Mouse (Mus musculus): ENCODE data around the gene Atg4c.

Atg4c gene

DNA sequence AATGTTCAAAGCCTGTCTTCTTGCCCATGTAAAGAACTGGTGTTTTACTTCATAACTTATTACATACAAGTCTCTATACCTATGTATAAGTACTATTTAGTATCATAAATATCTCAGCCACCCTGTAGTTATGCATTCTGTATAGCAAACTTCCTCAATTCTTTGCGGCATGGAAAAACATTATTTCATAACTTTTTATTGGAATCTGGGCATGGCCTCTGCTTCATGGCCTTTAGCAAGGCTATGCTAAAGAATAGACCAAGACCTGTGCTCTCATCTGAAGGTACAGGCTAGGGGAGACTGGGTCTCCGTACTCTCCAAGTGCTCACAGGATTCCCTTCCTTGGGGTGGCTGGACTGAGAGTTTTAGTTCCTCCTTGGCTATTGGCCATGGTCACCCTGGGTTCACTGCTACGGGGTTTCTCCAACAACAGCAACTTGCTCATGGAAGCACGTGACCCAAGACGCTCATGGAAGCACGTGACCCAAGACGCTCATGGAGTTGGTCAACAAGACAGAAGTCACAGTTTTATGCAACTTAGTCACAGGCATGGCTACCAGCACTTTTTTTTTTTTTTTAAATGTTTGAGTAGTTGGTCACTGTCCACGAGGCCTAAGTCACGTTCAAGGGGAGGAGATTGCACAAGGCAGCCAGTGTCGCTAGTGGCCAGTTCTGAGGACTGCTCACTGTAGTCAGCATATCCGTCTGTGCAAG, 7.2 kb upstream of the Atg4c start:
- in situ Hi-C loops (cut with MboI), result no loop called here

DNA sequence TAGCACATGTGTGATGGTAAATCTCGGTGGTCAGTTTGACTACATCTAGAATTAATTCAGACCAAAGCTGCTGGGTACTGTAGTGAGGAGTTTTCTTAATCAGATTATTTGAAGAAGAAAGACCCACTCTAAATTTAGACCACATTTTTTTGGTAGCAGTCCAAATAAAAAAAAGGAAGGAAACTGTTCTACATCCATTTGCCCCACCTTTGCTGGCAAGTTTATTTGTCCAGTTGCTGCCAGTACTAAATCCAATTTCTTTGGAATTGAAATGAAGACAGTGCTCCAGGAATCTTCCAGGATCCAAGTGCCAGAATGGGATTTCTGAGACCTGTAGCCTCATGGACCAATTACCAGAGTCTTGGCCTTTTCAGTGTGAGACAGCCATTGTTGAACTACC, 1.1 kb upstream of the Atg4c start:
- in situ Hi-C loops (cut with MboI), result loop anchor here (10.0 kb wide), 1 partner anchor 268 kb away; the partner anchor contains the start of gene Usp1

DNA sequence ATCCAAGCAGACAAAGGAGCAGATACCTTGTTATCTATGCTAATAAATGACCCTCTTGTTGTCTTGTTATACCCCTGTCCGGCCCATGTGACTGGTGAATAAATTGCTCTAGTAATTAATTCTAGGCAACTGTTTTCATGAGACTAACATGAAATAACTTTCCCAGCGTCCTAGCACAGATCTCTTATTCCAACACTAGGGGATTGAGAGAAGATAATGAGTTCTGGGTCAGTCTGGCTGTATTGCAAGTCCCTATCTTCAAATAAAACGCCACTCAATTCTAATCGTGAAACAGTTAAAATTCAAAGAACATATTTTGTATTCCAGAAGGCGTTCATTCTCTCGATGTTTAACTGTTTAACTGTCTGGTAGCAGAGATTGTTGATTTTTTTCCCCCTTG, 520 bp upstream of the Atg4c start:
- in situ Hi-C loops (cut with MboI), result loop anchor here (10.0 kb wide), 1 partner anchor 268 kb away; the partner anchor contains the start of gene Usp1

DNA sequence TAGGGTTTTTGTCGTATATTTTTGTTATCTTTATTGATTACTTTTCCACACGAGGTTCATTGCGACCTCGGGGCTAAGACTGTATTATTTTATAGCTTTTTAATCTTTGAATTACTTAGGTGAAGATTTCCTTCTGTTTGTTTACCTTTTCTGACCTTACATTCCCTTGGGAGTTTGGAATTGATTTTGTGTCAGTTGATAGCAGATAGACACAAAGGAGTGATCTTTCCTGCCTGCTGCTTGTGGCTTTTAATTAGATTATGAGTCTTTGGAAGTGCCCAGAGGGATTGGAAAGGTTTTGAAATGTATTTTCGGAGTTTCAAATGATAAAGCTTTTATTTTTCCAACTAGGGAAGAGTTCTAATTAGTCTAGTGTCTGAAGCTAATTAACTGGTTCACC, 1.1 kb downstream of the Atg4c start:
- in situ Hi-C loops (cut with MboI), result loop anchor here (10.0 kb wide), 1 partner anchor 270 kb away; the partner anchor contains the start of gene Usp1

DNA sequence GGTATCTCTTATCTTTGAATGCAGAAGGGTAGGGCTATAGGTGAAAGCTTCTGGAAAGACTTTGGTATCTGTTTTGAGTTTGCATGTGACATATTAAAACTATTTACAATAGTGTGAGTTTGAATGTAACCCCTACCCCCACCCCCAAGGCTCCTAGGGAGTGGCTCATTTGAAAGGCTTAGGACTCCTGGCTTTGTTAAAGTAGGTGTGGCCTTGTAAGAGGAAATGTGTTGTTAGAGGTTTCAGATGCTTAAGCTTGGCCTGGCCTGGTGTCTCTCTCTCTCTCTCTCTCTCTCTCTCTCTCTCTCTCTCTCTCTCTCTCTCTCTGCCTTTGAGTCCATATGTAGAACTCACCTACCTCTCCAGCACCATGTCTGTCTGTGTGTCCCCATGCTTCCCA, 5.0 kb downstream of the Atg4c start:
- in situ Hi-C loops (cut with MboI), result loop anchor here (10.0 kb wide), 1 partner anchor 274 kb away; the partner anchor contains the start of gene Usp1

DNA sequence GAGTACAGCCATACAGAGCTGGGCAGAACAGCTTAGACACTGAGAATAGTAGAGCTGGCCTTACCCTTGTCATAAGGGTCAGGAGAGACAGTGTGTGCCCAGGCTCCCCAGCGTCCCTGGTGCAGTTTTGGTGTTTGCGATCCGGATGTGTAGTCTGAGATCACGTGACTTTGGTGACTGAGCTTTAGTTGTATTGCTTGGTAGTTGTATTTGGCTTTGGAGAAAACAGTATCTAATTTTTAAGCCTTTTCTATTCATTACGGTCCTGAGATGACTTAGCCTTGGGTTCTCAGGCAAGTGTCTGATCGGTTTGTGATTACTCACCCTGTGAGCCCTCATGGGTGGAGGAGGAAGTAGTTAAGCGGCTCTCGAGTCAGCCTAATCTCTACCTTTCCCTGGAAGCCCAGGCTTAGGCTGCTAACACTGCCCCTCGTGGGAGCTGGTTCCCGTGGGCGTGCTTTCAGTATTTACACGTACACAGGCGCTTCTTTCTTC, 6.1 kb downstream of the Atg4c start:
- in situ Hi-C loops (cut with MboI), result loop anchor here (10.0 kb wide), 1 partner anchor 275 kb away; the partner anchor contains the start of gene Usp1

DNA sequence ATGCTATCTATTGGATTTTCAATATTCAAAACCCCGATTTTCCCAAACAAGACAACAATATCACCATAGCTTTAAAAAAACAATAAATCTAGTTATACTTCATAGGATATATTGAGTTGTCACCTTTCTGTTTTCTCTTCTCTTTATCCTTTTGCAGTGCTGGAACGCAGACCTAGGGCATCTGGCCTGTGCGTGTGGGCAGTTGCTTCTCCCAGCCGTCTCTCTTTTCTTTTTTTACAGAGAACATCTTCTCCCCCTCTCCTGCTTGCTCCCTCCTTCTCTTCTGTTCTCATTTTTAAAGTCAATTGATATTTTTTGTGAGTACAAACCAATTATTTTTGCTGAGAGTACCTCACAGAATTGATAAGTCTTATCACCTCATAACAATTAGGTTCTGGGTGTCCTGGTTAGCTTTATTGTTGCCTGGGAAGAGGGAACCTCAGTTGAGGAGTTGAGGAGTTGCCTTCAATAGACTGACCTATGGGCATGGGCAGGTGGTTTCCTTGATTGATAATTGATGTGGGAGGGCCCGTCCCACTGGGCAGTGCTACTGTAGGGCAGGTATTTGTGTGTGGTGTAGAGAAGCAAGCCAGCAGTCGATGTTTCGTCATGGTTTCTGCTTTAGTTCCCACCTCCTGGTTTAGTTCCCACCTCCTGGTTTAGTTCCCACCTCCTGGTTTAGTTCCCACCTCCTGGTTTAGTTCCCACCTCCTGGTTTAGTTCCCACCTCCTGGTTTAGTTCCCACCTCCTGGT, 6.8 kb downstream of the Atg4c start:
- in situ Hi-C loops (cut with MboI), result no loop called here

DNA sequence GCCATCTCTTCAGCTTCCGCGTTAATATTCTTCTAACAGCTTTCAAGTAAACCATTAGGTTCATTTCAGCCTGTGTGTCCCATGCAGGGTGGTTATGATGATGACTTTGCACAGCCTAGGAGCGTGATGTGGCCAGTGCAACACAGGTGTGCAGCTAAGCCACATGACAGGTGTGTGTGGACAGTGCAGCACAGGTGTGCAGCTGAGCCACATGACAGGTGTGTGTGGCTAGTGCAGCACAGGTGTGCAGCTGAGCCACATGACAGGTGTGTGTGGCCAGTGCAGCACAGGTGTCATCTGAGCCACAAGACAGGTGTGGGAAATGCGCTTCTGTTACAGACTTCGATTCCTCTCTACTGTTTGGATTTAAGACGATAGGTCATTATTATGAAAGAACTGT, 12.0 kb downstream of the Atg4c start:
- in situ Hi-C loops (cut with MboI), result no loop called here

DNA sequence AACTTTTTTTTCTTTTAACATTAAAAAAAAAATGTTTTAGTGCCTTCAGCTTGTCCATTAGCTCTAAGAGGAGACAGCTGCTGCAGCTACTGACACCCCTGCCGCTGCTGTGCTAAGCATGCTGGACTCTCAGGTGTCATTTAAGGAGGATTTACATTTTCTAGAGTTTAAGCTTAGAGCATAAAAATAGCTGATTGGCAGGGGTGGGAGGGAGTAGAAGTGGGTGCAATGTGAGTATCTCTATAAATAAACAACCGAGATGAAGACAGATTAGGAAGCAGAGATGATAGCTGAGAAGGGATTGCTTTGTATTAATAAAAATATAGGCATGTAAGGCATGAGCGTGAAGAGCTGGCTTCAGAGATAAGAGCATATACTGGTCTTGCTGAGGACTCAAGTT, 12.6 kb downstream of the Atg4c start:
- in situ Hi-C loops (cut with MboI), result no loop called here

DNA sequence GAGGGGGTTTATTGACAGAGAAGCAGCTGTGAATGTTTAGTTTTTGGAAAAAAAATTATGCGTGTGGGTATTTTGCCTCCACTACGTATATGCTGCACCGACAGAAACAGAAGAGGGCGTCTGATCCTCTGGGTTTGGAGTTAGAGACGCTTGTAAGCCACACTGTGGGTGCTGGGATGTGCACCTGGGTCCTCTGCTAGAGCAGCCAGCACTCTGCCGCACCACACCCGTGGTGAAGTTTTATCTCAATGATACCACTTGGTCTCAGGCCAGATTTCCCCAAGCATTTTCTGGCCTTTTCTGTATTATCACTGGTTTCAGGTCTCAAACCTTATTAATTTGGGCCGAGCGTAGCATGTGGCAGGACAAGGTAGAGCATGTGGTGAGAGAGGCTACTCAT, 16.4 kb downstream of the Atg4c start:
- in situ Hi-C loops (cut with MboI), result no loop called here

DNA sequence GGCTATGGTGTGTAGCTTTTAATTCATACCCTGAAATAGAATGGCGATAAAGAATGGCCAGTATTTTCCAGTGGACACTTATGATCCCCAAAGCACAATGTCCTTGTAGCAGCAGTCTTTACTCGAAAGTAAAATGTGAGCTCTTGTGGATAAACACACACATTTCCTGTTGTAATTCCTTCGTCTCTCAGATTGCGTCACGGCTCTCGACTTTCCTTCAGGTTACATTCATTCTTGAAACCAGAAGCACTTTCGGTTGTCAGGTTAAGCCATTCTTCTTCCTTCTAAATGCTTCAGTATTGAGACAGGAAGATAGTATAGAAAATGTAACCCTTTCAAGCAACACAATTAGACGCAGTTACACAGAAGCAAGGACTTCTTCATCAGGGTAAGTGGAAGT, 17.9 kb downstream of the Atg4c start:
- in situ Hi-C loops (cut with MboI), result no loop called here

DNA sequence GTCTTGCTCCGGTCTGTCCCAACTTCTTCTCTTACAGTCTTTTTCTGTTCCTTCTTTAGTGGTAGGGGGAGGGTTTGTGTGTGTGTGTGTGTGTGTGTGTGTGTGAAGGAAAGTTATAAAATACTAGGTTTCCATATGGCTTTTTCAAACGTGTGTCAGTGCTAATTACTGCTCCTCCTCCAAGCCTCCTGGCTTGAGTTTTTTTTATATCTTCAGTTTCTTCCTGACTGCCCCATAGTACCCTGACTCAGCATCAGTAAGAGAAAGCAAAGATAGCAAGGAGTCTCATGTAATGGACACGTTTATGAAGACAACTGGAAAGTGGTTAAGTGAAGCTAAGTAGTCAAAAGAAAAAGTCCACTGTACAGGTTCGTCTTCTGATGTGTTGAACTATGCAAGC, 19.4 kb downstream of the Atg4c start:
- in situ Hi-C loops (cut with MboI), result no loop called here

DNA sequence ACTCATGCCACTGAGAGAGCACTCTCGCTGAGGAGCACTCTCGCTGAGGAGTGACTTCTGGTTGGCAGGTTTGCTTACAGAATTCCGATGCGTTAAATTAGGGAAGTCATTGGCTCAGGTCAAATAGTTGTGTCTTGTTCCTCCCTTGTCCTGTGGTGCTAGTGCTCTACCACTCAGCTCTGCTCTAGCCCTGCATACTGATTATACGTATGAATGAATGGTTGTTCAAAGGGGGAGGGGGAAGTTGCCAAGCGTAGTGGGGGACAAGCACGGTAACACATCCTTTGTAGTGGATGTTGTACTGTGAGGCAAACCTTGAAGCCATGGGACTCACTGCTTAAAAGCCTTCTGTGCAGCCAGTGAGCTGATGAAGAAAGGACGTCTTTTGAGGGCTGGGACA, 28.5 kb downstream of the Atg4c start:
- in situ Hi-C loops (cut with MboI), result no loop called here

DNA sequence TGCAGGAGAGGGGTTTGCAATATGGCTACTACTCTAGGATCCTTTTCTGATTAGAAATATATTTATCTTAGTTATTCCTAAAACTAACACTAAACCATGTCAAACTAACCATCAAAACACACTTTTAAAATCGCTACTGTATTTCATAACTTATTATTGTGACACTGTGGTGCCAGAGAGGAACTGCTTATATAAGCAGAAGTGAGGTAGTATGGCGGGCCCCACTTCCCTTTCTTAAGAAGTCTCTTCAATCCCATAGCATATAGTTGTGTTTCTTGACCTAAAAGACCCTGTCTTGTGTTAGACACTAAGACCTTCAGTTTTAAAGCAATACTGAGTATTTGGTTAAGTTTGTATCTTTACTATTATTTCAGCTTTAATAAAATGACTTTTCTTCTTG, 31.1 kb downstream of the Atg4c start:
- in situ Hi-C loops (cut with MboI), result no loop called here

DNA sequence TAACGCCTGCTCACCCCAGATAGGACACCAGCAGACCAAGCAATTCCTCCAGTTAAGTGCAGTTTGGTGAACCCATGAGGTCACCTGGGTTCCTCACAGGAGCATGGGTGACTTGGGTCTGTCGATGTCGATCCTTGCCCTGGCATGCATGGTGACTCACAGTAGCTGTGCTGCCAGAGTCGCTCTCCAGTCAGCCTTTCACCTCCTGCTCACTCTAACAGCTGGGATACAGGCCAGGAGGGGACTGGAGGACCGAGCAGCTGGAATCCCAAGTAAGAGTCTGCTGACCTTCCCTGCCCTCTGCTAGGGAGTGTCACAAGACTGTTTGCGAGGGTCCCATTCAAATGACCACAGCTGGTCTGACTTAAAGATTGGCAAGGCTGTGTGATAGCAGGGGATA, 33.5 kb downstream of the Atg4c start:
- in situ Hi-C loops (cut with MboI), result no loop called here

DNA sequence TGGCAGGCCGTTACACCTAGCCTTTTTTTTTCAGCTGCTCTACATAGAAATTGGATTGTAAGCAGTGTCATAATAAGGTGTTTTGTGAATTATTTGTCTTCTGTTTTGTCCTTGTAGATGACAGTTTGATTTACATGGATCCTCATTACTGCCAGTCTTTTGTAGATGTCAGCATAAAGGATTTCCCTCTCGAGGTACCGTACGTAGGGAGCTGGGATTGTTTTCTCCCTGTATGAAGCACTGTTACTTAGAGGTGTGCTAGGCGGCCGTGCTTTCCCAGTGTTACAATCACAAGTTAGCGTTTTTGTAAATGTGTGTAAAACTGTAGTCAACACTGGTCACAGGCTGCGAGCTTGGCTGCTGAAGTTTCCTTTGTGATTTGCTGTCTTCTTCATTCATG, 35.6 kb downstream of the Atg4c start:
- in situ Hi-C loops (cut with MboI), result no loop called here

DNA sequence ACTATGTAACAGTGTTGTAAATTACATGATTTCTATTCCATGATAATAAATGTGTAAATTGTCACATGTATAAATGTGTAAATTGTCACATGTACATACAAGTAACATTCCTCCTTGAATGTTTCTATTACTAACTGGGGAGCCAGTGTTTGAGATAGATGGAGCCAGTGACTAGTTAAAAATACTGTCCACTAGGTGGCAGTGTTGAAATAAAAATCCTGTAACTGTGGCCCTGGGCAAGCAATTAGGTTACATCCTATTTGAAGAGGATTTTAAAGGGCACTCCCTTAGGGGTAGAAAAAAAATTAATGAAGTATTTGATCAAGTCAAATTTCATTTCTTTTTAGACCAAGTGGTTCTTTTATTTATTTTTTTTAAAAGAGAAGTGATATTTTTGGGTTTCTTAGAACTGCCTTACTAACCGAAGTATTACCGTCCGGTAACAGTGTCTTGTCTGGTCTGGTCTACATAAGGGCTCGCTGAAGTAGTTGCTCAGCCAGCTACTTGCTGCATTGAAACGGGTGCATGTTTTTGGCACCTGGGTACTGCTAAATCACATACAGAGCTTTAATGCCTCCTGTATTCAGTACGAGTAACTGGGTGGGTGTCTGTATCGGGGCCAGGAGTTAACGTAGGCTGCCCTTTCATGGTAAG, 41.6 kb downstream of the Atg4c start:
- in situ Hi-C loops (cut with MboI), result no loop called here

DNA sequence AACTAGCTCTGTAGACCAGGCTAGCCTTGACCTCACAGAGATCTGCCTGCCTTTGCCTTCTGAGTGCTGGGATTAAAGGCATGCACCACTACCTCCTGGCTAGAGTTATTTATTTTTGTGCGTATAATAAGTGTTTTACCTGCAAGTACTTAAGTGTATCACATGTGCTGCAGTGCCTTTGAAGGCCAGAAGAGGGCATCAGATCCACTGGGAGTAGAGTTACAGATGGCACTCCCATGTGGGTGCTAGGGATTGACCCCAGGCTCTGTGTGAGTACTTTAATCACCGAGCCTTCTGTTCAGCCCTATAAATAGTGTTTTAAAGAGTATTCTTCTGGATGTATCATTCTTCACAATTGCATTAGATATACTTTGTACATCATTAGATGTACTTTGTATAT, 44.6 kb downstream of the Atg4c start:
- in situ Hi-C loops (cut with MboI), result no loop called here

DNA sequence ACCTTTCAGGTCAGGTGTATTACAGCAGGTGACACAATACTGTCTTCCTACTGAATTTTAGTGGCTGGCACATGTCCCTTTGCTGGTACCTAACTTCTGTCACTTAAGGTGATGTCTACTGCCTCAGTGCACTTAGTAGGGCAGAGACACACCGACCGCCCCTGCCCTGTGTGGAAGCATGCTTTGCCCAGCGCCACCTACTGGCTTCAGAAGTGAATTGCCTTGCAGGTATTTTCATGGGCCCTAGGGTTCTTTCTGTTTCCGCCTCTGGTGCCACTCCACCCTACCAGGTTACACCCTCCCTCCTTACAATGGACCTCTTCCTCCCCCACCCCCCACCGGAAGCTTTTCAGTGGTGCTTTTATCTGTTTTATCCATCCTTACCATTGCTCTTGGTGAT, 47.9 kb downstream of the Atg4c start:
- in situ Hi-C loops (cut with MboI), result no loop called here

DNA sequence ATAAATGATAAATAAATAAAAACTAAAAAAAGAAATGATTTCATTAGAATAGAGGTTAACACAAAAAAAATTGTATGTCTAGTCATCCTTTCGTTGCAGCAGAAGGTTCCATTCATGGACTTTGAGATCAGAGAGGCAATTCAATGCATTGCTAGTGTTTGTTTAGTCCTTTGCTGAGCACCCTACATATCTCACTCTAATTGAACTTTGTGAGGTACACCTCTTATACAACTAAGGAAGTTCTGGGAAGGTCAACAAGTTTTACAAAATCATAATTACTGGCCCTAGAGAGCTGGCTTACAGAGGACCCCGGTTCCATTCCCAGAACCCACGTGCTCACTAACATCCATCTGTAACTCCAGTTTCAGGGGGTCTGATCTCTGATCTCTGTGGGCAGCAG, 55.6 kb downstream of the Atg4c start:
- in situ Hi-C loops (cut with MboI), result no loop called here

DNA sequence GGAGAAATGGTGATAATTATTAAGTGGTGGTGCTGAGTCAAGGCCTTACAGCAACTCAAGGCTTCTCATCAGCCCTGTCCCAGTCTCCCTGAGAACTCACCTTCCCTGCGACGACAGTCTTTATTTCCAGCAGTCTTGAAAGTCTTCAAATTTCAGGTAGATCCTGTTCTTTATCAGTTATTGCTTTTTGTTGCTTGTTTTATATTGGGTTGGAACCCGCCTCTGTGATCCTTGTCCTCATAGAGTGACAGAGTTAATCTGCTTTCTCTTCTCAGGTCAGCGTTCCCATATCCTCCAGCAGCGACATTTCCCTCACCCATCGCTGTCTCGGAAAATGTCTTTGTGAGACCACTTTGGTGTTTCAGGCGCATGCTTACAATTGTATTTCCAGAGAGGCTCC, 56.1 kb downstream of the Atg4c start:
- in situ Hi-C loops (cut with MboI), result no loop called here

DNA sequence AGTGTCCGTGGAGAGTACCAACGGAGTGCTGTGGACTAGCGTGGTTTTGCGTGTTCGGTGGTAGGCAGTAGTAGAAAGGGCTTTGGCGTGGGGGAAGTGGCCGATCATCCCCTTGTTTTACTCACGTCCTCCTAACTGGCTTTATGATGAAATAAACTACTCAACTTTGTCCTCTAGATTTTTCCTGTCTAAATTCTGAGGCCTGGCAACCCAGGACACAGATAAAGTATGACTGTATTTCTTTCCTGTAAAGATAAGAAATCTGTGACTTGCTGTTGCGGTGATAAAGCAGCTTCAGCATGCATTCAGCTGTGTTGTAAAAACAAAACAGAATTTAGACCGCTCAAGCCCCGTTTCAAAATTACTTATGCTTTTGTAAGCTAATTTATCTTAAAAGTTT, 59.2 kb downstream of the Atg4c start:
- in situ Hi-C loops (cut with MboI), result no loop called here

DNA sequence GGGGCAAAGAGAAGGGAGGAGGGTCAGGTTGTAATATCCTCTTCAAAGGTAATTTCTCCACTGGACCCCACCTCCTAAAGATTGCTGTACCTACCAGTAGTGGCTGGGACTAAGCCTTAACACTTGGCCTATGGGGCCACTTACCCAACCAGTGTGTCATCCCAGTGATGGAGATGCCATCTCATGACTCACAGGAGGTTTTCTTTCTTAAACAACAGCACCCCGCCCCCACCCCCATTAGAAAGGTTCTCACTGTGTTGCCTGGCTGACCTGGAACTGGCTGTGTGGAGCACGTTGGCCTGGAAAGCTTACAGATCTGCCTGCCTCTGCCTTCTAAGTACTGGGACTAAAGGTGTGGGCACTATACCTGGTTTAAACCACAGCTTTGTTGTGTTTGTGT, 69.5 kb downstream of the Atg4c start:
- in situ Hi-C loops (cut with MboI), result no loop called here

Data from mature B cell (primary cell).